Mouse (Mus musculus): ENCODE data around the gene Atp1b1.

DNA sequence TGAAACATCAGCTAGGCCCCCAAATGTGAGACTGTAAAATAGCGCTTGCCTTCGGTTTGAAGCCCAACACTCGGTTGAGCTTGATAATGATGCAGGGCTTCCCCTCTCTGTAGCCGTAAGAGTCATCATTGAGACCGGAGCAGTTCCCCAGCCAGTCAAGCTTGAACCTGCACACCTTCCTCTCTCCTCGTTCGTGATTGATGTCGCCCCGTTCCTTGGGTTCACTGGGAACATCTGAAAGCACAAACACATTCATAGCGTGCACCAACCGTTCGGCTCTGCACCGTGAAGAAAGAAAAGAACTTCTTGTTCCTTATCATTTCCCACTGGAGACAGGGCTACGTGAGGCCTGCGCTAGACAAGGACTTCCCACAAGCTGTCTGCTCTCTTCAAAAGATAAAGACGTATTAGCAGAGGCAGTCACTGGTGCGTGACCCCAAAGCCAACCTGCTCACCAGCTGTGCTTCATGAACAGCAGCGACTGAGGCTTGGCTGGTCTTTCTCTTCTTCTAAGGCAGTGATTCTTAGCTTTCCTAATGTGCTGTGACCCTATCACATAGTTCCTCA lies 16.7 kb downstream of the Atp1b1 start:
- TF ChIP-seq CTCF (conservative IDR thresholded peaks at IDR 0.05 in 1 of 2, IDR thresholded peaks at IDR 0.05 in 1 of 2; ENCODE audit: low read depth in 2 of 2, low read length in 2 of 2) (no peak), NELFE (IDR thresholded peaks at IDR 0.05; ENCODE audit: low read depth, low read length) (no peak), POLR2A (IDR thresholded peaks at IDR 0.05; ENCODE audit: low read depth, low read length) (no peak), TCF12 (IDR thresholded peaks at IDR 0.05; ENCODE audit: low read depth, low read length) (no peak), RCOR1 (conservative IDR thresholded peaks at IDR 0.05; ENCODE audit: low read depth, low read length) (no peak), MEF2A (IDR thresholded peaks at IDR 0.05; ENCODE audit: borderline replicate concordance, low read depth, low read length) (no peak), RAD21 (IDR thresholded peaks at IDR 0.05; ENCODE audit: low read depth, low read length) (no peak), MAX (IDR thresholded peaks at IDR 0.05; ENCODE audit: low read length) (no peak), POLR2AphosphoS2 (IDR thresholded peaks at IDR 0.05; ENCODE audit: low read depth, low read length) (no peak), ELF1 (IDR thresholded peaks at IDR 0.05; ENCODE audit: low read depth, low read length) (no peak), JUND (conservative IDR thresholded peaks at IDR 0.05; ENCODE audit: low read depth, low read length) (no peak)
